9 mouse cellular contexts compared by ENCODE assay signal in genomic region chr8:107139704-107140470, GRCm38 (mm10). TPM values are rescaled to one million over a fixed set of nuclear protein-coding genes. Genes with fewer than 3 reads are reported as not detected.
DNase-seq lines count a peak whose midpoint lies in the region; ATAC-seq and TF ChIP-seq lines count a peak whose summit lies in the region.
"Had no signal": no experiment of that assay in that cellular context is flagged by ENCODE, and none has a peak within 500 bp of the region (broad histone marks: within the 10 kb centered on the region; RNA-seq: fewer than 3 reads in every experiment).

No protein-coding gene starts in this region.

- peak; percentile 54; the same call in 1 of the 2 replicates for ATAC-seq in forebrain, postnatal 0 days
- ATAC-seq in forebrain, embryonic 16.5 days: no peak
- ATAC-seq in heart, embryonic 16.5 days (replicated peaks; ENCODE audit: extremely low read depth, insufficient read depth, low FRiP score): peak; percentile 87
- peak; percentile 97 for ATAC-seq in liver, embryonic 12.5 days

- H3K27me3 ChIP-seq in forebrain, postnatal 0 days (ENCODE audit: insufficient read depth, low read length): no peaks in the 10 kb centered on the region
- no peaks in the 10 kb centered on the region for H3K27me3 ChIP-seq in forebrain, embryonic 16.5 days (replicated peaks; ENCODE audit: control insufficient read depth, insufficient read depth, low read length)
- H3K27me3 ChIP-seq in heart, embryonic 16.5 days (ENCODE audit: control insufficient read depth, insufficient read depth, low read length): no peaks in the 10 kb centered on the region
- H3K27me3 ChIP-seq in liver, embryonic 12.5 days (replicated peaks): no peaks in the 10 kb centered on the region
- H3K27me3 ChIP-seq in testis, adult 2 months (ENCODE audit: control insufficient read depth, insufficient read depth, low read length): no peaks in the 10 kb centered on the region
- H3K27me3 ChIP-seq: CH12.LX had no signal

- H3K36me3 ChIP-seq in forebrain, postnatal 0 days (ENCODE audit: insufficient read depth): no peaks in the 10 kb centered on the region
- H3K36me3 ChIP-seq in forebrain, embryonic 16.5 days (ENCODE audit: control insufficient read depth, insufficient read depth): no peaks in the 10 kb centered on the region
- H3K36me3 ChIP-seq in heart, embryonic 16.5 days (ENCODE audit: control insufficient read depth, insufficient read depth): no peaks in the 10 kb centered on the region
- H3K36me3 ChIP-seq in liver, embryonic 12.5 days: no peaks in the 10 kb centered on the region
- no peaks in the 10 kb centered on the region for H3K36me3 ChIP-seq in testis, adult 2 months (ENCODE audit: control insufficient read depth, insufficient read depth, low read length)

- no peak for TF ChIP-seq CTCF in forebrain, postnatal 0 days (IDR thresholded peaks at IDR 0.05; ENCODE audit: low read depth)
- TF ChIP-seq CTCF in brain, embryonic 14.5 days (IDR thresholded peaks at IDR 0.05; ENCODE audit: borderline replicate concordance, extremely low read depth, insufficient read depth, insufficient read length): no peak
- TF ChIP-seq CTCF in testis, adult 2 months (IDR thresholded peaks at IDR 0.05; ENCODE audit: control insufficient read depth, insufficient read depth, insufficient replicate concordance, low read depth, low read length): no peak

- no peak overlapping the region for H3K9ac ChIP-seq in forebrain, postnatal 0 days
- H3K9ac ChIP-seq in forebrain, embryonic 16.5 days (replicated peaks; ENCODE audit: low read depth, low read length): no peak overlapping the region
- no peak overlapping the region for H3K9ac ChIP-seq in heart, embryonic 16.5 days (ENCODE audit: low read length)
- H3K9ac ChIP-seq in liver, embryonic 12.5 days: peak overlapping the region; percentile 27

- WGBS in forebrain, postnatal 0 days: 44% methylated on average over 13 of the region's 13 CpGs
- 46% methylated on average over 13 of the region's 13 CpGs for WGBS in forebrain, embryonic 16.5 days
- 42% methylated on average over 13 of the region's 13 CpGs for WGBS in heart, embryonic 16.5 days
- 45% methylated on average over 13 of the region's 13 CpGs for WGBS in liver, embryonic 12.5 days (ENCODE audit: insufficient replicate concordance)

- TF ChIP-seq POLR2A in brain, embryonic 14.5 days (IDR thresholded peaks at IDR 0.05; ENCODE audit: borderline replicate concordance, extremely low read depth, insufficient read depth, insufficient read length, poor library complexity, severe bottlenecking): no peak
- TF ChIP-seq POLR2A in testis, adult 2 months (IDR thresholded peaks at IDR 0.05; ENCODE audit: control insufficient read depth, low read depth, low read length): no peak; the same call in 1 of the 2 replicates

- intact Hi-C loops in left cerebral cortex, postnatal 10 days (cut with DNase I): no loop called here
- intact Hi-C loops in left cerebral cortex, postnatal 36 days (cut with DNase I): no loop called here

- H3K4me3 ChIP-seq in forebrain, postnatal 0 days (ENCODE audit: low read depth, low read length): no peak overlapping the region
- H3K4me3 ChIP-seq in forebrain, embryonic 16.5 days (replicated peaks; ENCODE audit: low read length): no peak overlapping the region
- no peak overlapping the region for H3K4me3 ChIP-seq in heart, embryonic 16.5 days (ENCODE audit: low read length)
- H3K4me3 ChIP-seq in liver, embryonic 12.5 days: no peak overlapping the region
- peak overlapping the region; percentile 68 for H3K4me3 ChIP-seq in testis, adult 2 months (ENCODE audit: control insufficient read depth, low read depth, low read length)

- no peak overlapping the region for H3K27ac ChIP-seq in forebrain, postnatal 0 days (ENCODE audit: low read depth, low read length)
- no peak overlapping the region for H3K27ac ChIP-seq in forebrain, embryonic 16.5 days (ENCODE audit: low read length)
- peak overlapping the region; percentile 77 for H3K27ac ChIP-seq in heart, embryonic 16.5 days (ENCODE audit: low read length)
- H3K27ac ChIP-seq in liver, embryonic 12.5 days: peak overlapping the region; percentile 50; the same call in 1 of the 2 replicates
- H3K27ac ChIP-seq in testis, adult 2 months (ENCODE audit: control insufficient read depth, insufficient read depth, low read depth, low read length): peak overlapping the region; percentile 77

- no peak overlapping the region for H3K4me2 ChIP-seq in forebrain, postnatal 0 days (ENCODE audit: low read depth)
- H3K4me2 ChIP-seq in forebrain, embryonic 16.5 days (ENCODE audit: low read length): no peak overlapping the region
- H3K4me2 ChIP-seq in heart, embryonic 16.5 days (ENCODE audit: low read depth, low read length): peak overlapping the region; percentile 34
- peak overlapping the region; percentile 35 for H3K4me2 ChIP-seq in liver, embryonic 12.5 days

- no peak for DNase-seq in forebrain, postnatal 0 days
- peak; percentile 58 for DNase-seq in brain, embryonic 14.5 days (ENCODE audit: low read depth)
- DNase-seq in left cerebral cortex, postnatal 10 days (ENCODE audit: extremely low spot score in 1 of 2, low spot score in 2 of 2): no peak
- DNase-seq in left cerebral cortex, postnatal 36 days (ENCODE audit: low spot score in 2 of 2): no peak

- H3K4me1 ChIP-seq in forebrain, postnatal 0 days (ENCODE audit: insufficient read depth): no peaks in the 10 kb centered on the region
- H3K4me1 ChIP-seq in forebrain, embryonic 16.5 days (replicated peaks; ENCODE audit: control insufficient read depth, insufficient read depth, low read length): 0 out of 2 replicates have a peak, but pooled peaks cover 2% of the 10 kb centered on the region
- peaks cover 16% of the 10 kb centered on the region for H3K4me1 ChIP-seq in heart, embryonic 16.5 days (ENCODE audit: control insufficient read depth, insufficient read depth, low read length)
- H3K4me1 ChIP-seq in liver, embryonic 12.5 days: peaks cover 17% of the 10 kb centered on the region
- H3K4me1 ChIP-seq in testis, adult 2 months (ENCODE audit: control insufficient read depth, insufficient read depth, low read length): peaks cover 11% of the 10 kb centered on the region

- no peaks in the 10 kb centered on the region for H3K9me3 ChIP-seq in forebrain, postnatal 0 days (ENCODE audit: low read length)
- no peaks in the 10 kb centered on the region for H3K9me3 ChIP-seq in forebrain, embryonic 16.5 days (ENCODE audit: control insufficient read depth, low read length)
- H3K9me3 ChIP-seq in heart, embryonic 16.5 days (replicated peaks; ENCODE audit: control insufficient read depth, low read length): no peaks in the 10 kb centered on the region
- H3K9me3 ChIP-seq in liver, embryonic 12.5 days (replicated peaks): no peaks in the 10 kb centered on the region

RNA-seq across cellular contexts. Expression of gene Cyb5b, which starts 10.6 kb away (rescaled TPM):
- total RNA-seq in forebrain, postnatal 0 days (2014; rRNA removed): 105 and 127 TPM in 2 replicates
- 71.4 and 88.6 TPM in 2 replicates for polyA plus RNA-seq in forebrain, postnatal 0 days (2015; fragmentation: Nextera tagmentation; extraction: Ambion mirVana)
- polyA plus RNA-seq in forebrain, embryonic 16.5 days (2015; fragmentation: Nextera tagmentation; extraction: Ambion mirVana): 114 and 122 TPM in 2 replicates
- 83.6 and 99.0 TPM in 2 replicates for polyA plus RNA-seq in brain, embryonic 14.5 days (2012; rRNA removed)
- 54.3 and 54.9 TPM in 2 replicates for polyA plus RNA-seq in heart, embryonic 16.5 days (2015; fragmentation: Nextera tagmentation; extraction: Ambion mirVana)
- 51.8 and 52.5 TPM in 2 replicates for polyA plus RNA-seq in liver, embryonic 12.5 days (2016; fragmentation: Nextera tagmentation; extraction: Ambion mirVana)
- 31.2 and 31.4 TPM in 2 replicates for polyA plus RNA-seq in testis, adult 2 months (2012; rRNA removed)
- 10 to 100 TPM; 92.2 to 95.1 TPM for total RNA-seq in left cerebral cortex, postnatal 10 days (2021)
- 10 to 100 TPM; 88.3 to 91.7 TPM for total RNA-seq in left cerebral cortex, postnatal 36 days (2021)

RNA-seq across cellular contexts. Expression of gene Terf2, which starts 43.5 kb away (rescaled TPM):
- total RNA-seq in forebrain, postnatal 0 days (2014; rRNA removed): 28.9 and 31.2 TPM in 2 replicates
- polyA plus RNA-seq in forebrain, postnatal 0 days (2015; fragmentation: Nextera tagmentation; extraction: Ambion mirVana): 18.9 and 24.2 TPM in 2 replicates
- 21.9 and 22.1 TPM in 2 replicates for polyA plus RNA-seq in forebrain, embryonic 16.5 days (2015; fragmentation: Nextera tagmentation; extraction: Ambion mirVana)
- 45.6 and 51.9 TPM in 2 replicates for polyA plus RNA-seq in brain, embryonic 14.5 days (2012; rRNA removed)
- 10.0 and 10.2 TPM in 2 replicates for polyA plus RNA-seq in heart, embryonic 16.5 days (2015; fragmentation: Nextera tagmentation; extraction: Ambion mirVana)
- polyA plus RNA-seq in liver, embryonic 12.5 days (2016; fragmentation: Nextera tagmentation; extraction: Ambion mirVana): 9.2 and 11.5 TPM in 2 replicates
- 13.6 and 14.1 TPM in 2 replicates for polyA plus RNA-seq in testis, adult 2 months (2012; rRNA removed)
- total RNA-seq in left cerebral cortex, postnatal 10 days (2021): 10 to 100 TPM; 38.2 to 39.6 TPM
- 10 to 100 TPM; 37.9 to 38.3 TPM for total RNA-seq in left cerebral cortex, postnatal 36 days (2021)

Comparison
In these comparisons a context has a peak if more than half of its experiments do, and no peak if none do; other contexts are left out.
1. H3K27ac ChIP-seq: peak in heart, embryonic 16.5 days (single experiment), liver, embryonic 12.5 days (single experiment) and testis, adult 2 months (single experiment); none in forebrain, postnatal 0 days (single experiment) and forebrain, embryonic 16.5 days (single experiment).
2. H3K4me2 ChIP-seq: peak in heart, embryonic 16.5 days (single experiment) and liver, embryonic 12.5 days (single experiment); none in forebrain, postnatal 0 days (single experiment) and forebrain, embryonic 16.5 days (single experiment).